Mouse (Mus musculus) liver, embryonic 14.5 days (tissue): ENCODE data around the gene Pacrg. TPM values are rescaled to one million over a fixed set of nuclear protein-coding genes. Genes with fewer than 3 reads are reported as not detected.

Experiments
- ATAC-seq: fragments of 200-750 bp; cut with Nextera tagmentation; 2 replicates; pipeline ENCODE4 v1.8.0; 2017; ENCODE audit warnings: moderate number of reproducible peaks, mild to moderate bottlenecking, moderate library complexity; ENCODE audit not compliant: insufficient read depth
- DNase-seq, 3 experiments: peaks; one replicate each; pipeline ENCODE4 v3.0.0-alpha.2; 2012 to 2013; ENCODE audit warnings: low read depth in 3 of 3, low spot score in 3 of 3
- H3K27ac ChIP-seq: fragments of 300-500 bp; sonication (generic); 2 replicates; pipeline ENCODE4 v1.5.1; 2014; ENCODE audit warnings: moderate library complexity, mild to moderate bottlenecking, control low read depth, inconsistent platforms
- H3K27me3 ChIP-seq: fragments of 300-500 bp; sonication (generic); 2 replicates; pipeline ENCODE4 v1.6.1; 2014; ENCODE audit warnings: mild to moderate bottlenecking, low read length, moderate library complexity; ENCODE audit not compliant: control insufficient read depth, insufficient read depth
- H3K36me3 ChIP-seq: fragments of 300-500 bp; sonication (generic); replicated peaks from 2 replicates; pipeline ENCODE4 v1.6.1; 2014; ENCODE audit warnings: low read depth; ENCODE audit not compliant: control insufficient read depth, insufficient read depth
- H3K4me1 ChIP-seq, 2 experiments: fragments of 200-500 bp in 1 of 2; fragments of 300-500 bp in 1 of 2; sonication (generic) in 1 of 2; replicated peaks; 2 replicates each; pipeline ENCODE4 v1.6.1; 2012 to 2014; ENCODE audit warnings: antibody characterized with exemption in 1 of 2, inconsistent platforms in 1 of 2, low read length in 1 of 2; ENCODE audit not compliant: control insufficient read depth in 2 of 2, insufficient read depth in 2 of 2
- H3K4me2 ChIP-seq: fragments of 300-500 bp; sonication (generic); 2 replicates; pipeline ENCODE4 v1.6.1; 2014; ENCODE audit warnings: low read depth, mild to moderate bottlenecking, control low read depth, moderate library complexity
- H3K4me3 ChIP-seq, 2 experiments: fragments of 200-500 bp in 1 of 2; fragments of 300-500 bp in 1 of 2; sonication (generic) in 1 of 2; 2 replicates each; pipeline ENCODE4 v1.5.1; 2012 to 2014; ENCODE audit warnings: low read depth in 2 of 2, low read length in 2 of 2, mild to moderate bottlenecking in 2 of 2, control low read depth in 1 of 2, inconsistent platforms in 1 of 2, moderate library complexity in 1 of 2; ENCODE audit not compliant: insufficient read depth in 1 of 2
- H3K9ac ChIP-seq: fragments of 300-500 bp; sonication (generic); replicated peaks from 2 replicates; pipeline ENCODE4 v1.6.1; 2014; ENCODE audit warnings: mild to moderate bottlenecking, control low read depth, moderate library complexity
- H3K9me3 ChIP-seq: fragments of 300-500 bp; sonication (generic); 2 replicates; pipeline ENCODE4 v1.6.1; 2016; ENCODE audit warnings: low read length, mixed read lengths; ENCODE audit not compliant: control insufficient read depth
- CTCF ChIP-seq: IDR thresholded peaks from 2 replicates; pipeline ENCODE4 v1.5.1; 2016; ENCODE audit warnings: antibody characterized with exemption, low read depth, control low read depth
- EP300 ChIP-seq: IDR thresholded peaks from 2 replicates; pipeline ENCODE4 v1.6.1; 2016; ENCODE audit warnings: antibody characterized with exemption, low read depth
- WGBS: fragments of 180-500 bp; shearing (Covaris S2); extraction: QIAGEN DNeasy Blood & Tissue Kit; methylation state at CpG from one replicate; pipeline ENCODE4 v1.1.7; 2014; ENCODE audit not compliant: insufficient replicate concordance; 5-methylcytosine and 5-hydroxymethylcytosine counted together
- polyA plus RNA-seq, 2 experiments: library from polyadenylated mRNA; depleted of rRNA in 1 of 2; stranded (reverse) in 1 of 2; unstranded in 1 of 2; fragments of >200 nt; fragmentation: Nextera tagmentation in 1 of 2; extraction: Ambion mirVana in 1 of 2; gene quantifications; 2 replicates each; pipeline versions ENCODE4 v1.2.1 to v1.2.3; 2012 to 2014

Gene Pacrg
- polyA plus RNA-seq, 2 experiments, result 0.04 TPM; not detected in 1

DNA sequence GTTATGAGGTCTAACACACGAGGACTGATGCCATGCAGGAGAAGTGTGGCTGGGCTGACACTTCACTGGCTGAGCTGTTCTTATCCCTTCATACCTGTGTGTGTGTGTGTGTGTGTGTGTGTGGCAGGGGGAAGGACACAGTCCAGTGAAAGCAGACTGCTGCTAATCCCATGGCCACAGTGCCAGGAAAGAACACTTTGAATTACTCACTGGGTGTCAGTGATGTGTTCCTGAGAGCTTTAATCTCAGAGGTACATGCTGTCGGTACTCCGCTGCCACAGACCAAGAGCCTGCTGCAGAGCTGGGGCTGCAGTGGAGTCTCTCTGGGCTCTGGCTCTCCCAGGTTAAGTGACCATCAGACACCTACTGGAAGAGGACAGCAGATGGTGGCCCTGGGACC lies 290.3 kb downstream of the Pacrg start:
- DNase-seq (no peak), ATAC-seq (no peak)
- TF ChIP-seq CTCF (no peak), EP300 (no peak)
- no peak overlapping the region for H3K27ac ChIP-seq
- no peak overlapping the region for H3K4me2 ChIP-seq
- 50% methylated on average over 3 of the region's 3 CpGs for WGBS
- no peaks in the 10 kb centered on the region for H3K36me3 ChIP-seq
- no peak overlapping the region for H3K4me3 ChIP-seq
- no peaks in the 10 kb centered on the region for H3K9me3 ChIP-seq
- H3K27me3 ChIP-seq, result no peaks in the 10 kb centered on the region
- H3K9ac ChIP-seq, result no peak overlapping the region
- no peaks in the 10 kb centered on the region for H3K4me1 ChIP-seq

DNA sequence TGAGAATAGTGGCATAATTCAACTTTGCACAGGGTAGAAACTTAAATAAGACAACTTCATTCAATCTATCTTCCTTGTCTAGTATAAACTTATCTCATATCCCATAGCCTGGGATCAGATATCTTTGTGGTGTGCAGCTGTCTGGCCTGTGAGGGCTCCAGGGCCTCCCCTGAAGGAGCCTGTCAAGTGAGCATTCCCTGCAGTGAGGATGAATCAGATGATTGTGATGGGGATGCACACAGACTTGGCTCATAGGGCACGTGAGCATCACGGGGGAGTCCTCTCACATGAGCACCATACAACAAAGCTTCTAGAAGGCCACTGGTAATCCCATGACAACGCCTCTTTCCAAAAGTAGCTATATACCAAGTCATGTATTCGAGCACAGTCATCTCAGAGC lies 291.1 kb downstream of the Pacrg start:
- no peaks in the 10 kb centered on the region for H3K4me1 ChIP-seq
- H3K36me3 ChIP-seq, result no peaks in the 10 kb centered on the region
- ATAC-seq, result no peak
- TF ChIP-seq CTCF (no peak), EP300 (no peak)
- H3K9me3 ChIP-seq, result no peaks in the 10 kb centered on the region
- no peak for DNase-seq
- H3K9ac ChIP-seq, result no peak overlapping the region
- 73% methylated on average over 4 of the region's 4 CpGs for WGBS
- no peak overlapping the region for H3K4me2 ChIP-seq
- H3K27ac ChIP-seq, result no peak overlapping the region
- H3K4me3 ChIP-seq, result no peak overlapping the region
- H3K27me3 ChIP-seq, result no peaks in the 10 kb centered on the region

DNA sequence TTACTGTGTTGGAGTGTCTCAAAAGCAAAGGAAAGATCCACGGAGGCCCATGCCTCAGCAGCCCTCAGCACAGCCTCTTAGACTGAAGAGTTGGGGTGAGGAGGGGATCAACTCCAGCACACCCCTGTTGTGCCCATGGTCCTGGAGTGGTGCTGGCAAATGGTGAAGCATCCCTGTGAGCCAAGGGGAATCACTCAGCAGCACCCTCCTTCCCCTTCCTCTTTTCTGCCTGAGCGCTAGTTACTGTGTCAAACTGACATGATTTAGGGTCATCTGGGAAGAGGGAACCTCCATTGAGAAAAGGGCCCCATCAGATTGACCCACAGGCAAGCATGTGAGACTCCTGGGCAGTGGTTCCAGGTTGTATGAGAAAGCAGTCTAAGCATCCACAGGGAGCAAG lies 299.3 kb downstream of the Pacrg start:
- ATAC-seq, result no peak

DNA sequence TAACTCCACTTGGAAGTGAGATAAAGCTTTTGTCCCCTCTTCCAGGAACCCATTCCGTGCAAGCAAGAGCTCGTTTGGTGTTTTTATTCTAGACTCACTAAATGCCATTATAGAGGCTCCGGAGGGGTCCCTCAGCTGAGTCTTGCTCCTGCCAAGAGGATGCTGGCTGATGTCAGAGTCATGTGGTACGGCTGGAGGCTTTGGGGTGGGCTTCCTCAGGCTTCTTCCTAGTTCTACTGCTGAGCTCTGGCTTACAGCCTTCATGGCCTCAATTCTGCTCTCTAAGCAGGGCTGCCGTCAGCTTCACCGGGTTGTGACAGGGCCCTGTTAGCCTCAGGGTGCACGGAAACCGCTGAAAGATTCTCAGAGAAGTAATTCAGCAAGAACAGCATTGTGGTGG lies 305.9 kb downstream of the Pacrg start:
- DNase-seq (no peak), ATAC-seq (no peak)
- Histone ChIP-seq H3K36me3 (no peaks in the 10 kb centered on the region), H3K27ac (no peak overlapping the region), H3K4me1 (no peaks in the 10 kb centered on the region), H3K27me3 (no peaks in the 10 kb centered on the region), H3K9me3 (no peaks in the 10 kb centered on the region), H3K4me3 (no peak overlapping the region), H3K9ac (no peak overlapping the region), H3K4me2 (no peak overlapping the region)
- TF ChIP-seq EP300 (no peak), CTCF (no peak)
- 60% methylated on average over 8 of the region's 8 CpGs for WGBS

More for the DNA sequence above, 299.3 kb downstream of the Pacrg start:
- no peak overlapping the region for H3K9ac ChIP-seq
- DNase-seq, result no peak
- H3K4me2 ChIP-seq, result no peak overlapping the region
- no peaks in the 10 kb centered on the region for H3K9me3 ChIP-seq
- H3K4me1 ChIP-seq, result no peaks in the 10 kb centered on the region
- WGBS, result 48% methylated on average over 2 of the region's 2 CpGs
- H3K36me3 ChIP-seq, result no peaks in the 10 kb centered on the region
- H3K27me3 ChIP-seq, result no peaks in the 10 kb centered on the region
- H3K27ac ChIP-seq, result no peak overlapping the region
- TF ChIP-seq CTCF (no peak), EP300 (no peak)
- H3K4me3 ChIP-seq, result no peak overlapping the region

DNA sequence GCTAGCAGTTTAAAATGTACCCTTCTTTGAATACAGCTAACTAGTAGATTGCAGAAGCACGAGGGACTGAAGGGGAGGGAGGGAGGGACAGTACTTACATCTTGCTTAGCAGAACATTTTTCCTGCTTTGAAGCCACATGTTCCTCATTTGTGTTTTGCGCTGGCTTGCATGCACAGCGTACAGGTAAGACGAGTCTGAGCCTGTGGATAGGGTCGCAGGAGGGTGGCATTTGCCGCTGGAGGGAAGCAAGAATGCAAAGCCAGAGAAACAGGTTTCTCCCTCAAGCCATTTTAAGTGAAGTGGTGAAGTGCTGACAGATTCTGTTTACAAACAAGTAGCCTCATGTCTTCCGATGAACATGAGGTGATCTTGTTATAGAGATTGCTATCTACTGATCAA lies 306.6 kb downstream of the Pacrg start:
- Histone ChIP-seq H3K27ac (no peak overlapping the region), H3K9ac (no peak overlapping the region), H3K9me3 (no peaks in the 10 kb centered on the region), H3K36me3 (no peaks in the 10 kb centered on the region), H3K4me2 (no peak overlapping the region), H3K4me1 (no peaks in the 10 kb centered on the region), H3K4me3 (no peak overlapping the region), H3K27me3 (no peaks in the 10 kb centered on the region)
- 34% methylated on average over 7 of the region's 7 CpGs for WGBS
- ATAC-seq, result no peak
- no peak for DNase-seq
- TF ChIP-seq CTCF, result no peak
- no peak for TF ChIP-seq EP300
